Mouse (Mus musculus): ENCODE data around the gene Prr7.

The Prr7 gene

GRCm38 (mm10) chr13:55448131-55448530 lies 15.9 kb upstream of the Prr7 start:
- DNase-seq (ENCODE audit: low spot score in 2 of 2) = no peak

- DNase-seq (ENCODE audit: low spot score in 2 of 2) = no peak
Measured at GRCm38 (mm10) chr13:55449205-55449604, 14.9 kb upstream of the Prr7 start.

DNA sequence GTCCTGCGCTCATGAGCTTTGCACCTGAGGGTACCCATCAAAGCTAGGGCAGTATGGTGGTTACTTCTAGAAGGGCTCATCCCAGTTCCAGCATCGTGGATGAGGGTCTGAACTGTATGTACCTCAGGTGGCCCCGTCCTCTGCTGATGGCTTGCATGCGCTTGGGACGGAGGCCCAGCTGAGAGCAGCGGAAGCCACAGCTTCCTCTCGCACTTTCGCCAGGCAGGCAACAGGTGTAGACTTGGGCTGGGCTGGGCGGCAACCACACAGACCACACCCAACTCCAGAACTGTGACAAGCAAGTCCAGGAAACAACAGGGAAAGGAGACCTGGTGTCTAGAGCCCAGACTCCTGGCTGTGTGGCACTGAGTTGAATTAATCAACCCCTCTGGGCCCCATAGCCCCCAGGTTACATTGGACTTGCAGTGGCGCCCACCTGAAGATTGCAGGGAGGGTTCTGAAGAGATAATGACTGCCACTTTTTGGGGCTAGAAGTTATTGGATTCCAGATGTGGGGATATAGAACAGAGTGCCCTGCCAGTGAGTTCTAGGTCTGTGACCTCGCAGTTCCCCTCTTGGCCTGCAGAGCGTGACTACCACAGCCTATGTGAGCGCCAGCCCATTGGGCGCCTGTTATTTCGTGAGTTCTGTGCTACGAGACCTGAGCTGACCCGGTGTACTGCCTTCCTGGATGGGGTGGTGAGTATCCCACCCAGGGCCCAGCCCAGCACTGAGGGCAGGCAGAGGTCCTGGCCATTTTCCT lies 14.2 kb upstream of the Prr7 start:
- no peak for DNase-seq (ENCODE audit: low spot score in 2 of 2)

DNA sequence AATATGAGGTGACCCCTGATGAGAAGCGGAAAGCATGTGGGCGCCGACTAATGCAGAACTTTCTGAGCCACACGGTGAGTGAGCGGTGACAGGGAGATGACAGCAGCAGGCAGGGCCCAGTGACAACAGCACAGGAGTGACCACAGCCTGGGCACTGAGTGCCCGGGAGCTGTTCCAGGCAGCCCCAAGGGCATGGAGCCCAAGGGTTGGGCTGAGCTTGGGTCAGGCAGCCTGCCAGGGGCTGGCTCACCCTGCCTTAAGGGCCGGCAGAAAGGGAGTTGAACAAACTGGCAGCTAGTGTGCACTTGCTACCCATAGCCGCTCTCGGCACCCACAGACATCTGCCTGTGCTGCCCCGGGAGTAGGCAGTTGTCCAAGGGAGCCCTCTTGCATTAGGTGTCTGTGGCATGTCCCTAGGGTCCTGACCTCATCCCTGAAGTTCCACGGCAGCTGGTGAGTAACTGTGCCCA lies 13.5 kb upstream of the Prr7 start:
- DNase-seq (ENCODE audit: low spot score in 2 of 2) = no peak

- DNase-seq (ENCODE audit: low spot score in 2 of 2) = no peak
Measured at GRCm38 (mm10) chr13:55451296-55451695, 12.8 kb upstream of the Prr7 start.

- no peak for DNase-seq (ENCODE audit: low spot score in 2 of 2)
Measured at GRCm38 (mm10) chr13:55451785-55452549, 12.1 kb upstream of the Prr7 start.

DNA sequence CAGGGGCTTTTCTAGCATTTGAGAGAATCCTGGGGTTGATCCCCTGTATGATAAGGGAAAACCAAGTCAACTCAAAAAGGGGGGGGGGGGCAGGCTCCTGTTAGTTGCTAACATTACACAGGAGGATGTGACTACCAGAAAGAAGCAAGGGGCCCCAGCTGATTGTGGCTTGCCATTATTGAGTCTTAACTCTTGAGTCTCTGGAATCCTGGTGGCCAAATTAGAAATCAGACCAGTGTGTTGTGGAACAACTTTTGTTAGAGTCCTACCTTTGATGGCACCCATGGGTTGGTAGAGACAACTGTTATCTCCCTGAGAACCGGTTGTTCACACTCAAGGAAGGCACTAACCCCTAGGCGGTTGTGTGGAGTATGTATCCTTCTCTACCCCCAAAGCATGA lies 1.1 kb upstream of the Prr7 start:
- DNase-seq (ENCODE audit: low spot score in 2 of 2) = no peak

- no peak for DNase-seq (ENCODE audit: low spot score in 2 of 2)
Measured at GRCm38 (mm10) chr13:55463399-55464026, 554 bp upstream of the Prr7 start.

GRCm38 (mm10) chr13:55465184-55465583 lies 1.1 kb downstream of the Prr7 start:
- no peak for DNase-seq (ENCODE audit: low spot score in 2 of 2)

DNA sequence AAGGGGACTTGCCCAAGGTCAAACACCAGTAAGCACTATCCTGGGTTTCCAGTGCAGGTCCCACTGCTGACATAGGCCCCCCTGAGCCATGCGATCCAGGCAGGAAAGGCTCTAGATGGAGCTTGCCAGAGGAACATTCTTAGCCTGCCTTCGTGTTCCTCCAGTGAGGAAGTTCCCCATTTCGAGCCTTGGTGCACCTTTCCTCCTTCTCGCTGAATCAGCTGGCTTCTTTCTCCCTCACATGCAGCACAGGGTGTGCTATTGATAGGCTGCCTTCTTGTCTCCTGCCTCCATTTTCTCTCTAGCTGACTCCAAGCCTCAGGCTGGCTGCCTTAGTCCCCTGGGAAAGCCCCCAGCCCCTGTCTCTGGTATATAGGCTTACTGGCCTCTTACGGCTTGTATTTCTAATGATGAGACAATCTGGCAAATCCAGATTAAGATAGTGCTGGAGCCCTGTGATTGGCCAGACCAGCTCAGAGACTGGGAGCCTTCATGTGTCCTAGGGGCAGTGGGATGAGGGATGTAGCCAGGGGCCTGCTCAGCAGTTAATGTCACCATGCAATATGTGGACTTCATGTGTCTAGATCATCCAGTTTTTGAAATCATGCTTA lies 1.9 kb downstream of the Prr7 start:
- no peak for DNase-seq (ENCODE audit: low spot score in 2 of 2)

GRCm38 (mm10) chr13:55468851-55469560 lies 4.9 kb downstream of the Prr7 start:
- no peak for DNase-seq (ENCODE audit: low spot score in 2 of 2)

- DNase-seq (ENCODE audit: low spot score in 2 of 2) = no peak
Measured at GRCm38 (mm10) chr13:55470372-55470771, 6.3 kb downstream of the Prr7 start.

GRCm38 (mm10) chr13:55471156-55471818 lies 7.2 kb downstream of the Prr7 start:
- peak; percentile 80 to 87 for DNase-seq (ENCODE audit: low spot score in 2 of 2)

GRCm38 (mm10) chr13:55471819-55472131 lies 7.7 kb downstream of the Prr7 start:
- no peak for DNase-seq (ENCODE audit: low spot score in 2 of 2)

DNA sequence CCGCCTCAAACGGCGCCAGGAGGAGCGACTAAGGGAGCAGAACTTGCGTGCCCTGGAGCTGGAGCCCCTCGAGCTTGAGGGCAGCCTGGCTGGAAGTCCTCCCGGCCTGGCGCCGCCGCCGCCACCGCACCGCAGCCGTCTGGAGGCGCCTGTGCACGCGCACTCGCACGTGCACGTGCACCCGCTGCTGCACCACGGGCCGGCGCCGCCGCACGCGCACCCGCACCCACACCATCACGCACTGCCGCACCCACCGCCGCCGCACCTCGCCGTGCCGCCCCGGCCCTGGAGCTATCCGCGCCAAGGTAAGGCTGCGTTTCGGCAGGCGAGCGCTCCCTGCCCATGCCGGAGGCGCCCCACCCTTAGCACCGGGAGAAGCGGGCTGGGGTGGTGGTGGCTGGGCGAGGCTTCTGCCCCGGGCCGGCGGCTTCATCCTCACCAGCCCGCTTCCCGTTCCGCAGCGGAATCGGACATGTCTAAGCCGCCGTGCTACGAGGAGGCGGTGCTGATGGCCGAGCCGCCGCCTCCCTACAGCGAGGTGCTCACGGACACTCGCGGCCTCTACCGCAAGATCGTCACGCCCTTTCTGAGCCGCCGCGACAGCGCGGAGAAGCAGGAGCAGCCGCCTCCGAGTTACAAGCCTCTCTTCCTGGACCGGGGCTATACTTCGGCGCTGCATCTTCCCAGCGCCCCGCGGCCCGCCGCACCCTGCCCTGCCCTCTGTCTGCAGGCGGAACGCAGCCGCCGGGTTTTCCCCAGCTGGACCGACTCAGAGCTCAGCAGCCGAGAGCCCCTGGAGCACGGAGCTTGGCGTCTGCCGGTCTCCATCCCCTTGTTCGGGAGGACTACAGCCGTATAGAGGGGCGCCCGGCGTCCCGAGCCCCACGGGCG lies 8.3 kb downstream of the Prr7 start:
- peak in 1 of 2 experiments; percentile 77 for DNase-seq (ENCODE audit: low spot score in 2 of 2)

- DNase-seq (ENCODE audit: low spot score in 2 of 2) = no peak
Measured at GRCm38 (mm10) chr13:55473076-55473831, 9.2 kb downstream of the Prr7 start.

DNA sequence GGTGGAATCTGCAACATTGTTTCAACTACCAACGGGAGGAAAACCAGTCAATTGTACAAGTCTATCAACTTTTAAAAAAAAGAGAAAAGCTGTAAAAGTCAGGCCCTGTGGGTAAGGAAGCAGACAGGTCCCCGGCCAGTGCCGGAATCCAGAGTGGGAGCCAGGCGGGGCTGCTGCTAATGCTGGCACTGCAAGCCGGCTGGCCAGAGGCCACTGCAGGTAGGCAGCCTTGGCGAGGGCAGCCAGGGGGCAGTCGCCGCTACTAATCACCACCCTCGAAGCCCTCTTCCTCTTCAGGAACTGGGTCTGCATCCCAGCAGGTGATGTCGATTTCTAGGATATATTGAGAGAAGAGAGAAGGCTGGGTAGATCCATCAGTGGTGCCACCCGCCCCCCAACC lies 9.9 kb downstream of the Prr7 start:
- DNase-seq (ENCODE audit: low spot score in 2 of 2) = no peak

DNA sequence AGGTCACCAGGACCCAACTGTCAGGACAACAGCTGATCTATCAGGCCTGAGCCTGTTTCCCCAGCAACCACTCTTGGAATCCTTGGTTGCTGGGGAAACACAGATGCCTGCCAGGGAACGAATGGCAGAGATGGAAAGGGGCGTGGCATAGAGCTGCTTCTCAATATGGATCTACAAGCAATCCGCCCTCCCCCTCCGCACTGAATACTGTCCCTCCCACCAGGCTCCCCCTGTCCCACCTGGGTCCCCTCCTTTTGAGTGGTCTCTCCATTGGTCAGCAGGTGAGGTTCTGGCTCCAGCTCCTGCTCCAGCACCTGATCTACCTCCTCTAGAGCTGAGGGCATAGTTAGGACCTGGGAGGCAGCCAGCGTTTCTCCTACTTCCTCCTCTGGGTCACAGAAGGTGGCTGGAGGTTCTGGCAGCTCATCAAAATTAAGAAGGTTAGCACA lies 10.6 kb downstream of the Prr7 start:
- peak; percentile 69 to 81 for DNase-seq (ENCODE audit: low spot score in 2 of 2)

DNA sequence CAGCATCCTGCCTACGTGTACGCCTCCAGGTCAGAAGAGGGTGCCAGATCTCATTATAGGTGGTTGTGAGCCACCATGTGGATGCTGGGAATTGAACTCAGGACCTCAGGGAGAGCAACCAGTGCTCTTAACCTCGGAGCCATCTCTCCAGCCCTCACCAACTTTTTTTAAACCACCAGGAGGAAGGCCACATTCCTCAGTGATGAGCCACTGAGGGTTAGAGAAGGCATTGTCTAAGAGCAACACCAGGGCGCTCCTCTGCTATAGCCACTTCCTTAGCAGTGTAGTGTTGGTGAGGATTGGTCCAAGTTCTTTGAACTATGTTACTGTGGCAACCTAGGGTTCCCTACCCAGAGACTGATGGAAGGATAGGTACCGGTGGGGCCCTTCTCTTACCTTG lies 11.7 kb downstream of the Prr7 start:
- no peak for DNase-seq (ENCODE audit: low spot score in 2 of 2)
